Mouse (Mus musculus) spleen, postnatal 14 days (tissue): ENCODE measurements around the gene Zfp870.

Source experiments
- DNase-seq, 2 experiments: peaks; one replicate each; pipeline ENCODE4 v3.0.0; 2021 to 2022; ENCODE audit warnings: low spot score in 2 of 2

Zfp870 gene

GRCm38 (mm10) chr17:32891239-32892180 is at the start of gene Zfp870:
Zfp870 (minus strand) TSS chr17:32891642.
- peak; percentile 23 to 63 for DNase-seq

- DNase-seq: no peak
Measured at GRCm38 (mm10) chr17:32939831-32940230, 48.4 kb upstream of the Zfp870 start.

GRCm38 (mm10) chr17:32927803-32928202 is 36.4 kb upstream of the Zfp870 start:
- no peak for DNase-seq

GRCm38 (mm10) chr17:32924658-32925312 is 33.3 kb upstream of the Zfp870 start:
- DNase-seq: peak; percentile 25 to 47

GRCm38 (mm10) chr17:32923681-32924080 is 32.2 kb upstream of the Zfp870 start:
- no peak for DNase-seq

- no peak for DNase-seq
Measured at GRCm38 (mm10) chr17:32919123-32919522, 27.7 kb upstream of the Zfp870 start.

GRCm38 (mm10) chr17:32917131-32917530 is 25.7 kb upstream of the Zfp870 start, which contains the start of gene Cyp4f14:
Cyp4f14 (minus strand) TSS chr17:32917342.
- no peak for DNase-seq

GRCm38 (mm10) chr17:32916075-32916474 is 24.6 kb upstream of the Zfp870 start:
- DNase-seq: no peak

- DNase-seq: no peak
Measured at GRCm38 (mm10) chr17:32906172-32906571, 14.7 kb upstream of the Zfp870 start.

- DNase-seq: peak in 1 of 2 experiments; percentile 50
Measured at GRCm38 (mm10) chr17:32905239-32905638, 13.8 kb upstream of the Zfp870 start.

GRCm38 (mm10) chr17:32904414-32904813 is 13.0 kb upstream of the Zfp870 start:
- DNase-seq: no peak

GRCm38 (mm10) chr17:32901751-32902525 is 10.5 kb upstream of the Zfp870 start:
- DNase-seq: no peak

- DNase-seq: no peak
Measured at GRCm38 (mm10) chr17:32895421-32895820, 4.0 kb upstream of the Zfp870 start.

GRCm38 (mm10) chr17:32893901-32894300 is 2.5 kb upstream of the Zfp870 start:
- no peak for DNase-seq

GRCm38 (mm10) chr17:32890852-32891238 is 597 bp downstream of the Zfp870 start:
- no peak for DNase-seq

GRCm38 (mm10) chr17:32889611-32890010 is 1.8 kb downstream of the Zfp870 start:
- DNase-seq: no peak

- DNase-seq: no peak
Measured at GRCm38 (mm10) chr17:32880320-32881218, 10.9 kb downstream of the Zfp870 start.

GRCm38 (mm10) chr17:32878773-32879172 is 12.7 kb downstream of the Zfp870 start:
- no peak for DNase-seq

GRCm38 (mm10) chr17:32877471-32878171 is 13.8 kb downstream of the Zfp870 start:
- DNase-seq: no peak

GRCm38 (mm10) chr17:32872696-32873095 is 18.7 kb downstream of the Zfp870 start:
- DNase-seq: no peak
